Mouse (Mus musculus) adrenal gland, postnatal 10 days (tissue): ENCODE measurements around the gene Bcl2l1. TPM values are rescaled to one million over a fixed set of nuclear protein-coding genes. Genes with fewer than 3 reads are reported as not detected.

Experiments
- DNase-seq: peaks from one replicate; pipeline ENCODE4 v3.0.0; 2021; ENCODE audit warnings: mixed read lengths
- total RNA-seq, 2 experiments: library from RNA; stranded (reverse); gene quantifications; 2 replicates each; pipeline ENCODE4 v1.2.3; 2021

The Bcl2l1 gene
- total RNA-seq, 2 experiments from 2014 or later: 49.3 to 56.2 TPM

- DNase-seq: no peak
These were observed 59.3 kb downstream of the Bcl2l1 start for GRCm38 (mm10) chr2:152772231-152772630.

- no peak for DNase-seq
These were observed 60.0 kb downstream of the Bcl2l1 start for GRCm38 (mm10) chr2:152771571-152771970.

- DNase-seq: no peak
These were observed 61.9 kb downstream of the Bcl2l1 start for GRCm38 (mm10) chr2:152769677-152770076.

DNA sequence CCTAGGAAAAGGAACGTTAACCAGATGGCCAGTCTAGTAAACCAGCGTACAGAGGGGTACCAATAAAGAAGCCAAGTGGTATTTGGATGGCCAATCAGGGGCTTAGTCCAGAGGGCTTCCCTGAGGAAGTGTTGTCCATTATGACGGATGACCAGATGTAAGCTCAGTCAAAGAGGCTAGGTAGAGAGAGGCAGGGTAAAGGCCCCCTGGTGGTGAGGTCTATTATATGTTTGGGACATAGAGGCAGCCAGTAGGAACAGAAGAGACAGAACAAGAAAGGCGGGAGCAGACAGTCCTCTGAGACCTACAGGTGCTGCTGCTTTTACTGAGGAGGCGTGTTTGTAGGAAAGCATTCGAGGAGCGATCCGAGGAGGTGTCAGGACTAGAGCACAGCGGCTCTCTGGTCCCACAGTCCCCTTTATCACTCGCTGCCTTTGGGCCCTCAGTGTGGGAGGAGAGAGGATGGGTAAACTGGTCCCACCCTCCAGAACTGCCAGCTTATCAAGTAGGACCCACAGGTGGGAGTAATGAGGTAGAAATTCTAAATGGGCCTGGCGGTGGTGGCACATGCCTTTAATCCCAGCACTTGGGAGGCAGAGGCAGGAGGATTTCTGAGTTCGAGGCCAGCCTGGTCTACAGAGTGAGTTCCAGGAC lies 63.8 kb downstream of the Bcl2l1 start:
- DNase-seq: peak; percentile 79

DNA sequence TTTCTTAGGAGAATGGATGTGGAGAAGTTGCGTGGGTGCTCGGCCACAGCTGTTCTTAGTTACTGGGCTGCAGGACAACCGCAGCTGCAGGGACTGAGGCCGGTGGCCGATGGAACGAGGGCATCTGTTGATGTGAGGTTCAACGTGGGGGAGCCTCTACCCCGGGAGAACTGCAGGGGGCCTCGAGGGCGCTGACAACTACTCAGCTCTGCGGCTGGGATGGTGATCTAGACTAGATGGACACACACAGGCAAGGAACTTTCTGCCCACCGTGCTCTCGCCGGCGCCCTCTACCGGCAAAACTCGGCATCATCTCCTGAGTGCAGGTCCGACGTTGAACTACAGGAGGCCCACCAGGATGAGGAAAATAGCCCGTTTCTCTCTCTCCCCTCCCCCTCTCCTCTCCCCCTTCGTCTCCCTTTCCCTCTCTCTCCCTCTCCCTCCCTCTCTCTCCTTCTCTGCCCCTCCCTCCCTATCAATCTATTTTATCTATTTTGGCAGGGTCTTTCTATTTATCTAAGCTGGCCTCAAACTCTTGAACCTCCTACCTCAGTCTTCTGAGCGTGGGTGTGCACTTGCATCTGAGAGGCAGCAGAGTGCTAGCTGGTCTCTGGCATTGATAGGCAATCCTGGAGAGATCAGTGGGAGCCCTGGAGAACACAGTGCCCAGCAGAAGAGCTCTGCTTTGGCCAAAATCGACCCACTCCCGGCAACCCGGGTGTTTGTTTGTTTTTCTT lies 65.0 kb downstream of the Bcl2l1 start:
- peak; percentile 96 for DNase-seq

DNA sequence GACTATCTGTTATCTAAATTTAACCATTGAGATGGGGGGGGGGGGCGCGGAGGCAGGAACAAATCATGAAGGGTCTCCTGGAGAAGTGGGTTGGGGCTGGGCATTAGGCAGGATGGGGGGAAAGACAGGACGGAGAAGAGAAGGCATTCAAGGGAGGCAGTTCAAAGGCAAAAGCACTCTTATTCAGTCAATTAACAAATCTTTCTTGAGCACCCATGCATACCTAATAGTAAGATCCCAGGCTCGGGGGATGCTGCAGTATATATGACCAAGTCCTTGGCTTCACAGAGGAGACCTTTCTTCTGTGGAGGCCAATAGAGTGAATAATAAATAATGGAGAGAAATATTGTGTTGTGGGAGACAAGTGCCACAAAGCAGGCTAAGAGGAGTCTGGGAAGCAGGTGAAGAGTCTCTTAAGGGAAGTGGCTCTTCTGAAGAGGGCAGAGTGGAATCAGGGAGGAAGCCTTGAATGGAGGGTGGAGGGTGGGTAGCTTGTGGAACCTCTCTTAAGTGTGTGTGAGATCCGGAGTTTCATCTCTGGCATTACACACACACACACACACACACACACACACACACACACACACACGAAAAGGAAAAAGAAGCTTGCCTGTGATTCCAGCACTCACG lies 66.4 kb downstream of the Bcl2l1 start:
- DNase-seq: no peak

DNA sequence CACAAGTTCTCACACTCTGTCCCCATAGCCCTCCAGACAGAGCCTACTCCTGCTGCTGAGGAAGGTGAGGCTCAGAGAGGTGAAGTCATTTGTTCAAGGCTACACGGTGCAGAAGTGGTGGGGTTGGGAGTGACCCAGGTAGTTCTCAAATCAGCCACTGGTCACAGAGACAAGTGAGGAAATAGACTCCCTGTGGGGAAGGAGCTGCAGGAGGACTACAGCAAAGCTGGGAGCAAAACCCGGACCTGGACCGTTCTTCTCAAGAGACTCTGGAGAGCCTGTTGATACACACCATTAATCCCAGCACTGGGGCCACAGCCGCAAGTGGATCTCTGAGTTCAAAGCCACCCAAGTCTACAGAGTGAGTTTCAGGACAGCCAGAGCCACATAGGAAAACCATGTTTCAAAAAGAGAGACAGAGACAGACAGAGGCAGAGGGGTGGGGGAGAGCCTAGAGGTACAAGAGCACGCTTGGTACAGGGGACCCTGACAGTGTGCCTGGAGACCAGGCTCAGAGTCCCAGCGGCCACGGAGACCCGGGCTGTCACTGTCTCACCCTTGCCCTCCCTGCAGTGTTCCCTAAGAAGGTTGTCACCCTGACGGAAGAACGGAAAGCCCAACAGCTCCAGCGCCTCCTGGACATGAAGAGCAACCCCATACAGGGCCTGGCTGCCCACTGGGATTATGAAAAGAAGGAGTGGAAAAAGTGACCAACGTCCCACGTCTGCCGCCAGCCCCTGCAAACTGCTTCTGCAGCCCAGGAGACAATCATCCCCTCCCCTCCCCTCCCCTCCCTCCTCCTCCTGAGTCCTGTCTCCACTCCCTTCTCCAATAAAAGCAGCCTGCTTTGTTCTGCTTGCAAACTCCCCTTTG lies 67.1 kb downstream of the Bcl2l1 start:
- DNase-seq: peak; percentile 41

DNA sequence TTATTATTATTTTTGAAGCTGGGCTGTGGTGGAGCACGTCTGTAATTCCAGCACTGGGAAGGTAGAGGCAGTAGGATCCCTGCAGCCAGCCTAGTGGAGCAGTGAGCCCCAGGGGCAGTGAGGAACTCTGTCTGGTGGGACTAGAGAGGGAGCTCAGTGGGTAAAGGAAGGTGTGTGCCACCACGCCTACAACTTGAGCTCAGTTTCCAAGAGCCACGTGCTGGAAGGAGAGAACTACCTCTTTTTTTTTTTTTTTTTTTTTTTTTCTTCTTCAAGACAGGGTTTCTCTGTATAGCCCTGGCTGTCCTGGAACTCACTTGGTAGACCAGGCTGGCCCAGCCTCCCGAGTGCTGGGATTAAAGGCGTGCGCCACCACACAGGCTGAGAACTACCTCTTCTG lies 68.2 kb downstream of the Bcl2l1 start:
- DNase-seq: no peak

DNA sequence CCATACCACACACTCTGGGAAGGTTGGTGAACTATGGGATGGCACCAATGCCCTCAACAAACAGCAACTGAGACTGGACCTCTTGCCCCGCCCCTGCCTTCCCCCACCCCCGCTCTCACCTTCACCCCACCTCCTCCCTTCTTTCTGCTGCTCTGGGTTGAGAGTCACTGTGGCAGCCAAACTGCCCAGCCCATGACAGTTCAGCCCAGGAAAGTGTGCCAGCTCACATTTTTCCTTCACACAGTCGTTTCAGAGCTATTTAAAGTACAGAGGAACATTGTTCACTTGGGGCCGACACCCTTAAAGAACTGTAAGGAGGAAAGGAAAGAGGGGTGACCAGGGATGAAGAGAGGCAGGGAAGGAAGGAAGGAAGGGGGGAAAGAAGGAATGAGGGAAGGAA lies 73.2 kb downstream of the Bcl2l1 start:
- no peak for DNase-seq

- DNase-seq: no peak
These were observed 74.0 kb downstream of the Bcl2l1 start for GRCm38 (mm10) chr2:152757478-152757877.

- no peak for DNase-seq
These were observed 74.8 kb downstream of the Bcl2l1 start for GRCm38 (mm10) chr2:152756474-152757393.

GRCm38 (mm10) chr2:152753944-152754711 lies 77.4 kb downstream of the Bcl2l1 start, which contains the start of gene Cox4i2:
Gene Cox4i2, plus strand, starts transcription at chr2:152754173.
- no peak for DNase-seq

GRCm38 (mm10) chr2:152742435-152742834 lies 89.1 kb downstream of the Bcl2l1 start:
- DNase-seq: peak; percentile 92

DNA sequence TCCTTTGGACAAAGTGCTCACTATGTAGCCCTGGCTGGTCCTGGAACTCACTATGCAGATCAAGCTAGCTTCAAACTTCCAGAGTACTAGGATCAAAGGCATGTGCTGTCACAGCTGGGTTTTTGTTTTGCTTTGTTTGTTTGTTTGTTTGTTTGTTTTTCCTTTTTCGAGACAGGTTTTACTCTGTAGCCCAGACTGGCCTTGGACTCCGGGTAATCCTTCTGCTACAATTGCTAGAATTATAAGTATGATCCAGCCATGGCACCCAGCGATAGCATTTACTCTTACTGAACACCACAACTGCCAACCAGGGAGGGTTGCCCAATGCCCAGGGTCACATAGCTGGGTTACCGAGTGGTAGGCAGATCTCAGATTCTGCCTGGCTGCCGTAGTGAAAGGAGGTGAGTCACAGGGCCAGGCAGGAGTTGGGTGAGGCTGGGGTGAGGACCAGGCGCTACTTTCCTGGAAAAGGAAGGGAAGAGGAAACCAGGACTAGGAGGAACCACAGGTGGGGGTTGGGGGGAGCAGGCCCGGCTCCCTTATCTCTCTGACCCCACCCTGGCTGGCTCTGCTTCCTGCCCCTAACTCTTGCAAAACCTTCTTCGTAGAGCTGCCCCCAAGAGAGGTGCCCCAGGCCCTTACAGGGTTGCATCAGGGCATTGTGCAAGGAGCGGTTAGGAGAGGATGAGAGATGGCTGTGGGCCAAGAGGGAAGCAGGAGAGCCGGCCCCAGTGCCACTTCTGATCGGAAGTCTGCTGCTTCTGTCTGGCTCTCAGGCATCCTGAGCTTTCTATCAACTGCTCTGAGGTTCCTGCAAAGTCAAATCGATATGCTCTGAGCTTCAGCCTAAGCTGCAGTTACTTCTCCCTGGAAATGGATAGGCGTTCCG lies 90.1 kb downstream of the Bcl2l1 start:
- DNase-seq: peak; percentile 89

GRCm38 (mm10) chr2:152740490-152740889 lies 91.0 kb downstream of the Bcl2l1 start:
- DNase-seq: no peak

GRCm38 (mm10) chr2:152739842-152740260 lies 91.7 kb downstream of the Bcl2l1 start:
- DNase-seq: no peak

- DNase-seq: peak; percentile 84
These were observed 92.3 kb downstream of the Bcl2l1 start for GRCm38 (mm10) chr2:152739031-152739841.

DNA sequence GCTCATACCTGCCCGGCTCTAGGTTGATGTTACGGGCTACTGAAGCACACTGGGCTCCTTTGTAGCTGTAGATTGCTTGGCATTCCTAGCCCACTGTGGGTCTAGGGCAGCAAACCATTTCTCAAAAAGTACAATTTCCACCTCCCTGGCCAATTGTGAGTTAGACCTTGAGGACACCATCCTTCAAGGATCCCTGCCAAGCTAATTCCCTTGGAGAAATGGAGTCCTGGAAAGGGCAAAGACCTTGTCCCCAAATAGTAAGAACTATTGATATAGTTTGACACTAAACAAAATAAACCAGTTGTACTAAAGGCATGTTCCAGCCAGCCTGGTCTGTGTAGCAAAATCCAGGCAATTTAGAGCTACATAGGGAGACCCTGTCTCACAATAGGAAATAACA lies 93.2 kb downstream of the Bcl2l1 start:
- DNase-seq: peak; percentile 65
